Mouse (Mus musculus): ENCODE results near the gene Itga3.

The Itga3 gene

GRCm38 (mm10) chr11:95110081-95110480 lies 33.5 kb upstream of the Itga3 start:
- Histone ChIP-seq H3K4me1 (replicated peaks; ENCODE audit: low read depth, low read length) (peaks cover 46% of the 10 kb centered on the region), H3K9me3 (ENCODE audit: low read length) (no peaks in the 10 kb centered on the region), H3K27me3 (ENCODE audit: insufficient read depth, low read length) (peaks cover 11% of the 10 kb centered on the region; the same call in 1 of the 2 replicates), H3K36me3 (ENCODE audit: insufficient read depth, low read length) (no peaks in the 10 kb centered on the region), H3K4me3 (replicated peaks; ENCODE audit: low read length) (no peak overlapping the region)
- no peak for TF ChIP-seq NANOG (IDR thresholded peaks at IDR 0.05; ENCODE audit: borderline replicate concordance, low read length)
- no peak for TF ChIP-seq CTCF (conservative IDR thresholded peaks at IDR 0.05; ENCODE audit: low read length)
- TF ChIP-seq POU5F1 (IDR thresholded peaks at IDR 0.05; ENCODE audit: borderline replicate concordance, low read length) = no peak

DNA sequence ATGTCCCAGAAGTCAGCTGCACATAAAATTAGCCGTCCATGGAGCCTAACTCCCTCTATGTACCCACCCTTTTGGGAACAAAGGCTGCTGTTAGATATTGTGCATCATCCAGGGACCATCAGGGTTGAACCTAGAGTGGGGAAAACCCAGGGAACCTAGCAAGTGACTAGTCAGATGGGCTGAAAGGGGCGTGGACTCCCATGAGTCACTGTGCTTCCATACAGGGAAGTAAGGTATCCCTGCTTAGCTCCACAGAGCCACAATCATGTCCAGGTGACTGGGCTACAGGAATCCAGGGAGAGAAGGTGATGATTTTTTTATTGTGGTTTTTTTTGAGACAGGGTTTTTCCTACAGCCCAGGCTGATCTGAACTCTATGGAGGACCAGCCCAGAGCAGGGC lies 32.4 kb upstream of the Itga3 start:
- peaks cover 8% of the 10 kb centered on the region; the same call in 1 of the 2 replicates for H3K27me3 ChIP-seq (ENCODE audit: insufficient read depth, low read length)
- TF ChIP-seq CTCF (conservative IDR thresholded peaks at IDR 0.05; ENCODE audit: low read length) = no peak
- H3K9me3 ChIP-seq (ENCODE audit: low read length) = no peaks in the 10 kb centered on the region
- peaks cover 56% of the 10 kb centered on the region for H3K4me1 ChIP-seq (replicated peaks; ENCODE audit: low read depth, low read length)
- H3K4me3 ChIP-seq (replicated peaks; ENCODE audit: low read length) = no peak overlapping the region
- no peaks in the 10 kb centered on the region for H3K36me3 ChIP-seq (ENCODE audit: insufficient read depth, low read length)

DNA sequence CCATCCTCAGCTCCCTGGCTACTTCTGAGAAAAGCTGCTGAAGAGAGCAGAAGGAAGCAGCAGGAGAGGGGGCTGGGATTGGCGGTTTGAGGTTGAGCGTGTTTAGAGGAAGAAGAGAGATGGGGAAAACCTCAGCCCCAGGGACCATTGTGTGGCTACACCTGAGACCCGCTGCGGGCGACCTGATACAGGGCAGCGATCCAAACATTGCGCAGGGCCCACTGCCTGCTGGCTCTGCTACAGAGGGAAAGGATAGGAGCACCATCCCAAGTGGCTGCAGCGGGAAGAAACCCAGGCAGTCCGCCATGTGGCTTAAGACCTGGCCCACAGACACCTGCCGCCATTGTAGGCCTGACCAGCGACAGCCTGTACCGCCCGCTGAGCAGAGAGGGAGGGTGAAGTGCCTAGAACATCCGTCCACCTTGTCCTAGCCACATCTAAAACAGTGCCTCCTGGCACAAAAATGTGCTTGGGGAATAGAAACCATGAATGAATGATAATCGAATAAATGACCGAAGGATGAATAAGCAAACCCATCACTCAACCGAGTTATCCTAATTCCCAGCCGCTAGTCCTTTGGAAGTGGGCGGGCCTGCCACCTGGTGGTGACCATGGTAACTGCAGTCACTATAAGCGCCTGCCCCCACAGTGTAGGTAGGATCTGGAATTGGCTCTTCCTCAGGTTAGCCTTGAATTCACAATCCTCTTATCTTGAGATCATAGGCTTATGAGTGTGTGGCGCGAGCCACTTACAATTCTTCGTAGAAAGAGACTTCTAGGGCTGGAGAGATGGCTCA lies 30.0 kb upstream of the Itga3 start:
- Histone ChIP-seq H3K36me3 (ENCODE audit: insufficient read depth, low read length) (no peaks in the 10 kb centered on the region), H3K9me3 (ENCODE audit: low read length) (peaks cover 3% of the 10 kb centered on the region; the same call in 1 of the 2 replicates), H3K4me3 (replicated peaks; ENCODE audit: low read length) (peak overlapping the region; percentile 65), H3K27me3 (ENCODE audit: insufficient read depth, low read length) (peaks cover 6% of the 10 kb centered on the region; the same call in 1 of the 2 replicates), H3K4me1 (replicated peaks; ENCODE audit: low read depth, low read length) (peaks cover 59% of the 10 kb centered on the region)
- TF ChIP-seq NANOG (IDR thresholded peaks at IDR 0.05; ENCODE audit: borderline replicate concordance, low read length) (no peak), CTCF (conservative IDR thresholded peaks at IDR 0.05; ENCODE audit: low read length) (peak; percentile 88), POU5F1 (IDR thresholded peaks at IDR 0.05; ENCODE audit: borderline replicate concordance, low read length) (no peak)

DNA sequence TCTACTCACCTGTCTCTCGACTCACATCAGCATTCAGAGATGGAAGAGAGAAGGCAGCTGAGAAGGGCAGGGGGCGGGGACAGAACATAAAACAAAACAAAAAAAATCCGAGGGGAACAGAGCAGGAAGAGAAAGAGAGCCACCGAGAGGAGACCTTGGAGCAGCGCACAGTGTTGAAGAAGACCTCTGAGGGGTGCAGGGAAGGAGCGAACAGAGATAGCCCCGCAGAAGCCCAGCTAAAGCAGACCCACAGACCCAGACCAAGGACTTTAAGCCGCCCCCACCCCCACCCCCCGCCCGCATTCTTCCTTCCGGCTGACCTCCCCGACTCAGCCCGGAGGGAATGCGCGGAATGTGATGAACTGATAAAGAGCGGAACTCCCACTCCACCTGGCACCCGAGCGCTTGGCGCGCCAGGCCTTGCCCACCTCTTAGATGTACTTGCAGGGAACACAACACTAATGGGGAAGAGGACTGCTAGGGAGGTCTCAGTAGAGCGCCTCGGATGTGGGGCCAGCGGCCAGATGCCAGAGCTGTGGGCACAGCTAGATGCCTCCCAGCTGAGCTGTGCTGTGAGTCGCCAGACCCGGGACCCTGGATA lies 28.8 kb upstream of the Itga3 start:
- peaks cover 72% of the 10 kb centered on the region for H3K4me1 ChIP-seq (replicated peaks; ENCODE audit: low read depth, low read length)
- H3K27me3 ChIP-seq (ENCODE audit: insufficient read depth, low read length) = peaks cover 12% of the 10 kb centered on the region; the same call in 1 of the 2 replicates
- H3K36me3 ChIP-seq (ENCODE audit: insufficient read depth, low read length) = no peaks in the 10 kb centered on the region
- peak overlapping the region; percentile 65 for H3K4me3 ChIP-seq (replicated peaks; ENCODE audit: low read length)
- H3K9me3 ChIP-seq (ENCODE audit: low read length) = peaks cover 3% of the 10 kb centered on the region; the same call in 1 of the 2 replicates
- no peak for TF ChIP-seq POU5F1 (IDR thresholded peaks at IDR 0.05; ENCODE audit: borderline replicate concordance, low read length)
- no peak for TF ChIP-seq NANOG (IDR thresholded peaks at IDR 0.05; ENCODE audit: borderline replicate concordance, low read length)
- TF ChIP-seq CTCF (conservative IDR thresholded peaks at IDR 0.05; ENCODE audit: low read length) = no peak

DNA sequence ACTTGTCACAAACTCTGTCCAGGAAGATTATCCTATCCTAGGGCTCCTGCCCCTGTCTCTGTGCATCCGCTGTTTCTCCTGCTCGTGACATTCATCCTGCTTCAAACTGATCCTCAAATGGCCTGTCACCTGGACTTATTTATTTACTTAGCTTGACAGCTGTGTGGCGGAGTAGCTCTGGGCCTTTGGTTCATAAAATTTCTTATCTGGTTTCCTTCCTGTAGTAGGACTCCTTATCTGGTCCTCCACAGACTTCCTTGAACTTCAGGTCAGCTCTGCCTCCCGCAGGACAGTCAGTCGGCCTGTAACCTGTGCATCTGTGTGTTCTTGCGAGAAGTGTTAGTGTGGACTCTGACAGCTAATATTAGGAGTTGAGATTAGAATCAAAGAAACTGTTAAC lies 27.7 kb upstream of the Itga3 start:
- H3K4me3 ChIP-seq (replicated peaks; ENCODE audit: low read length) = no peak overlapping the region
- TF ChIP-seq POU5F1 (IDR thresholded peaks at IDR 0.05; ENCODE audit: borderline replicate concordance, low read length) (no peak), NANOG (IDR thresholded peaks at IDR 0.05; ENCODE audit: borderline replicate concordance, low read length) (no peak), CTCF (conservative IDR thresholded peaks at IDR 0.05; ENCODE audit: low read length) (no peak)
- H3K4me1 ChIP-seq (replicated peaks; ENCODE audit: low read depth, low read length) = peaks cover 79% of the 10 kb centered on the region
- H3K27me3 ChIP-seq (ENCODE audit: insufficient read depth, low read length) = peaks cover 21% of the 10 kb centered on the region; the same call in 1 of the 2 replicates
- H3K36me3 ChIP-seq (ENCODE audit: insufficient read depth, low read length) = no peaks in the 10 kb centered on the region
- peaks cover 3% of the 10 kb centered on the region; the same call in 1 of the 2 replicates for H3K9me3 ChIP-seq (ENCODE audit: low read length)

DNA sequence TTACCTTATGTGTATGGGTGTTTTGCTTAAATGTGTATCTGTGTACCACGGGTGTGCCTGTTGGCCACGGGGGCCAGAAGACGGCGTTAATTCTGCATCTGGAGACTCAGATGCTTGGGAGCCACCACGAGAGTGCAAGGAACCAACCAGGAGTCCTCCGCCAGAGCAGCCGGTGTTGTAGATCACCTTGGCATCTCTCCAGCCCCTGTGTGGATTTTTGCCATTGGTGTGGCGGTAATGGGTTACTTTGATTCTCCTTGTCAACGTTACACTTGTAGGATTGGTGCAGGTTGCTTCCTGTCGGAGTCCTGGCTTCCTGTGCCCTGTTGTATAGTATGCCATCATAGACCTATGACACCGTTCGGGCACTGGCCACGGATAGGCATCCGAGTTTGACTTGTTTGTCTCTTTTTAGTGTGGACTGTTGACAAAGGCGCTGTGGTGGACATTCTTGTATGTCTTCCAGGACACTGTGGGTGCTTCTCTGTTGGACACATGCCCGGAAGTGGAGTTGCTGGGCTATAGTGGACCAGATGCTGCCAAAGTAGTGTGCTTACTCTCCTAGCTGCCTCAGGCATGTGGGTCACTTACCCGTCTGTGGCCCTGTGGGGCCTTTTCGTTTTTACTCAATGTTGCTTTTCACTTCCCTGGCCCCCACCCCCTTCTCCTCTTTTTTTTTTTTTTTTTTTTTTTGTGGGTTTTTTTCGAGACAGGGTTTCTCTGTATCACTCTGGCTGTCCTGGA lies 25.7 kb upstream of the Itga3 start:
- Histone ChIP-seq H3K27me3 (ENCODE audit: insufficient read depth, low read length) (peaks cover 27% of the 10 kb centered on the region; the same call in 1 of the 2 replicates), H3K4me3 (replicated peaks; ENCODE audit: low read length) (no peak overlapping the region), H3K36me3 (ENCODE audit: insufficient read depth, low read length) (no peaks in the 10 kb centered on the region), H3K4me1 (replicated peaks; ENCODE audit: low read depth, low read length) (peaks cover 75% of the 10 kb centered on the region), H3K9me3 (ENCODE audit: low read length) (peaks cover 3% of the 10 kb centered on the region; the same call in 1 of the 2 replicates)
- TF ChIP-seq CTCF (conservative IDR thresholded peaks at IDR 0.05; ENCODE audit: low read length) = no peak
- TF ChIP-seq NANOG (IDR thresholded peaks at IDR 0.05; ENCODE audit: borderline replicate concordance, low read length) = no peak
- no peak for TF ChIP-seq POU5F1 (IDR thresholded peaks at IDR 0.05; ENCODE audit: borderline replicate concordance, low read length)

GRCm38 (mm10) chr11:95101071-95101788 lies 24.6 kb upstream of the Itga3 start:
- Histone ChIP-seq H3K4me3 (replicated peaks; ENCODE audit: low read length) (no peak overlapping the region), H3K36me3 (ENCODE audit: insufficient read depth, low read length) (no peaks in the 10 kb centered on the region), H3K27me3 (ENCODE audit: insufficient read depth, low read length) (peaks cover 27% of the 10 kb centered on the region; the same call in 1 of the 2 replicates), H3K9me3 (ENCODE audit: low read length) (peaks cover 3% of the 10 kb centered on the region; the same call in 1 of the 2 replicates), H3K4me1 (replicated peaks; ENCODE audit: low read depth, low read length) (peaks cover 76% of the 10 kb centered on the region)
- TF ChIP-seq NANOG (IDR thresholded peaks at IDR 0.05; ENCODE audit: borderline replicate concordance, low read length) = no peak

Measured in E14TG2a.4 (cell line).